Mouse (Mus musculus) intestine, embryonic 15.5 days (tissue): ENCODE measurements at regions not wholly inside any gene's neighbourhood (a gene's known extent, or its start where the extent isn't known, plus 50 kb on each side); places are given as distances from the start of the nearest gene placed in this dataset.

Experiments
- ATAC-seq: fragments of 200-750 bp; cut with Nextera tagmentation; 2 replicates; pipeline ENCODE4 v1.8.0; 2017; ENCODE audit warnings: moderate TSS enrichment, moderate library complexity
- H3K27ac ChIP-seq: fragments of 300-500 bp; sonication (generic); 2 replicates; pipeline ENCODE4 v1.5.1; 2015; ENCODE audit warnings: mild to moderate bottlenecking, inconsistent platforms
- H3K27me3 ChIP-seq: fragments of 300-500 bp; sonication (generic); replicated peaks from 2 replicates; pipeline ENCODE4 v1.6.1; 2015; ENCODE audit warnings: inconsistent platforms
- H3K36me3 ChIP-seq: fragments of 300-500 bp; sonication (generic); 2 replicates; pipeline ENCODE4 v1.6.1; 2015; ENCODE audit warnings: inconsistent platforms
- H3K4me1 ChIP-seq: fragments of 300-500 bp; sonication (generic); replicated peaks from 2 replicates; pipeline ENCODE4 v1.6.1; 2015; ENCODE audit warnings: inconsistent platforms
- H3K4me2 ChIP-seq: fragments of 300-500 bp; sonication (generic); replicated peaks from 2 replicates; pipeline ENCODE4 v1.6.1; 2015; ENCODE audit warnings: mild to moderate bottlenecking, inconsistent platforms
- H3K4me3 ChIP-seq: fragments of 300-500 bp; sonication (generic); replicated peaks from 2 replicates; pipeline ENCODE4 v1.5.1; 2015; ENCODE audit warnings: inconsistent platforms
- H3K9ac ChIP-seq: fragments of 300-500 bp; sonication (generic); 2 replicates; pipeline ENCODE4 v1.6.1; 2015; ENCODE audit warnings: inconsistent platforms
- H3K9me3 ChIP-seq: fragments of 300-500 bp; sonication (generic); 2 replicates; pipeline ENCODE4 v1.6.1; 2016; ENCODE audit warnings: inconsistent platforms
- WGBS: fragments of 180-500 bp; shearing (Covaris S2); methylation state at CpG from one replicate; pipeline ENCODE4 v1.1.7; 2015; 5-methylcytosine and 5-hydroxymethylcytosine counted together

DNA sequence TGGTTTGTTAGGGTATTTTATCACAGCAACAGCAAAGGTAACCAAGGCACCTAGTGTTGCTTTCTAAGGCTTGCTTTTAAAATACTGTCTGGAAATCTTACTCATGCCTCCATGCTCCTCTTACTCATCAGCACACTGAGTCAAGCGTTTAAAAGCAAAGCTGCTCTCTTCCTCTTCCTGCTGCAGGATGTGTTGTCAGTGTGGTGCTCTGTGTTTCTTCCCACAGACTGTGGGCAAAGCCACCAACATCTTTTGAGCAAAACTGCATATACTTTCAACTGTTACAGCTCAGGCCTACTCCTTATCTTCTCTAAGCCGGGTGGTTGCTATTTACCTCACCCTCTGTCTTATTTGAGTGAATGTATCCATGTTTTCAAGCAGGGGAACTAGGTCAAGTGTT, 144.0 kb upstream of the Topaz1 start:
- H3K9ac ChIP-seq: no peak overlapping the region
- ATAC-seq: no peak
- H3K4me3 ChIP-seq: no peak overlapping the region
- no peaks in the 10 kb centered on the region for H3K4me1 ChIP-seq
- H3K9me3 ChIP-seq: no peaks in the 10 kb centered on the region
- H3K36me3 ChIP-seq: no peaks in the 10 kb centered on the region
- no peaks in the 10 kb centered on the region for H3K27me3 ChIP-seq
- no peak overlapping the region for H3K27ac ChIP-seq
- no peak overlapping the region for H3K4me2 ChIP-seq
- WGBS: 62% methylated on average over 2 of the region's 2 CpGs

GRCm38 (mm10) chr9:122609616-122610015, 137.5 kb upstream of the Topaz1 start:
- 86% methylated on average over 5 of the region's 5 CpGs for WGBS
- Histone ChIP-seq H3K27me3 (no peaks in the 10 kb centered on the region), H3K4me2 (no peak overlapping the region), H3K4me1 (no peaks in the 10 kb centered on the region), H3K27ac (no peak overlapping the region), H3K36me3 (no peaks in the 10 kb centered on the region), H3K4me3 (no peak overlapping the region), H3K9me3 (no peaks in the 10 kb centered on the region), H3K9ac (no peak overlapping the region)
- ATAC-seq: no peak

GRCm38 (mm10) chr9:122610918-122611317, 136.2 kb upstream of the Topaz1 start:
- 89% methylated on average over 10 of the region's 10 CpGs for WGBS
- ATAC-seq: no peak
- H3K36me3 ChIP-seq: no peaks in the 10 kb centered on the region
- H3K4me3 ChIP-seq: no peak overlapping the region
- no peaks in the 10 kb centered on the region for H3K9me3 ChIP-seq
- no peak overlapping the region for H3K27ac ChIP-seq
- no peaks in the 10 kb centered on the region for H3K4me1 ChIP-seq
- no peaks in the 10 kb centered on the region for H3K27me3 ChIP-seq
- no peak overlapping the region for H3K9ac ChIP-seq
- H3K4me2 ChIP-seq: no peak overlapping the region

DNA sequence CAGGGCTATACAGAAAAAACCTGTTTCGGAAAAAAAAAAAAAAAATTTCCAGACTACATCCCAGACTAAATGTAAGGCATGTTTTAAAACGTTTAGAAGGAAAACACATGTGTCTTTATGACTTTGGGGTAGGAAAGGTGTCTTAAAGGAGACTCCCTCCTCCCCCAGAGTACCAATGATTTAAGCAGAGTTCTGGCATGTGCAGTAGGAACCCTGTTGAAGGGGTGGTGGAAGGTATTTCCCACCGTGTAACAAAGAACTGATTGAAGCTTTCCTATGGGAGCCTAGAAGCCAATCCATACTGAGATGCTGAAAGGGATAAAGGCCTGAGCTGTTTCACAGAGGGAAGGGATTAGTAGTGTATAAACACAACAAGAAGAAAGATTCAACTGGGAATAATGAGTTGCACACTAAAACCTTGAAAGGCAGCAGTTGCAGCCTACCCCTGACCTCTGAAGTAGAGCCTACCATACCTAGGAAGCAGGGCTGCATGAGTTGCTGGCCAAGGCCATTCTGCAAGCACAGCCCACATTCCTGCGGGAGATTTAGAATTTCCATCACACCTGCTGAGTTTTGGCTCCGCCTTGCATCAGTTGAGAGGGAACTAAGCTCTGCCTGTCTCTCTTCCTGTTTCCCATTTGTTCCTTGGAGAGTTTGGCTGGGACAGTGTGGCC, 132.4 kb upstream of the Topaz1 start:
- 25% methylated on average over 5 of the region's 5 CpGs for WGBS
- no peak for ATAC-seq
- no peak overlapping the region for H3K4me3 ChIP-seq
- no peaks in the 10 kb centered on the region for H3K36me3 ChIP-seq
- H3K27ac ChIP-seq: no peak overlapping the region
- no peak overlapping the region for H3K4me2 ChIP-seq
- H3K27me3 ChIP-seq: no peaks in the 10 kb centered on the region
- no peaks in the 10 kb centered on the region for H3K4me1 ChIP-seq
- H3K9me3 ChIP-seq: no peaks in the 10 kb centered on the region
- no peak overlapping the region for H3K9ac ChIP-seq

GRCm38 (mm10) chr9:122615351-122615750, 131.8 kb upstream of the Topaz1 start:
- Histone ChIP-seq H3K4me3 (no peak overlapping the region), H3K27me3 (no peaks in the 10 kb centered on the region), H3K27ac (no peak overlapping the region), H3K9me3 (no peaks in the 10 kb centered on the region), H3K9ac (no peak overlapping the region), H3K4me1 (no peaks in the 10 kb centered on the region), H3K4me2 (no peak overlapping the region), H3K36me3 (no peaks in the 10 kb centered on the region)
- ATAC-seq: no peak
- 9% methylated on average over 4 of the region's 4 CpGs for WGBS

DNA sequence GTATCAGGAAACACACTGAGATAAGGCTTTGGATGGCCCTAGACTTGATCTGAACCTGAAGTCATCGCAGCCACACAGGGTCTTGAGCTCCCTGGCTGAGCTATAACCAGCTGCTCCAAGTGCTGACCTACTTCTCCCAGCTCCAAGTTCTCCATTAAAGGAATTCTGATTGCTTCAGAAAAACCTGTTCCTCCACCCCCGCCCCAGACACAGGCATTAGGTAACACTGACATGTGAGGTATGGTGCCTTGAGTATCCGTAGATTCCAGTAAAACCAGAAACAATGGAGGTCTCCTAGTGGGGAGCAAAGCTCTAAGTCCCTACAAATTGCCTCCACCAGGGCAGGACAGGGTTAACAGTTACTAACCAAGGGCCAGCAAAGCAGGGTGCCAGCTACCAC, 129.4 kb upstream of the Topaz1 start:
- Histone ChIP-seq H3K9ac (no peak overlapping the region), H3K27ac (no peak overlapping the region), H3K4me2 (no peak overlapping the region), H3K4me3 (no peak overlapping the region), H3K4me1 (no peaks in the 10 kb centered on the region), H3K9me3 (no peaks in the 10 kb centered on the region), H3K27me3 (no peaks in the 10 kb centered on the region), H3K36me3 (no peaks in the 10 kb centered on the region)
- peak; percentile 25; the same call in 1 of the 2 replicates for ATAC-seq
- 36% methylated on average over 3 of the region's 3 CpGs for WGBS

DNA sequence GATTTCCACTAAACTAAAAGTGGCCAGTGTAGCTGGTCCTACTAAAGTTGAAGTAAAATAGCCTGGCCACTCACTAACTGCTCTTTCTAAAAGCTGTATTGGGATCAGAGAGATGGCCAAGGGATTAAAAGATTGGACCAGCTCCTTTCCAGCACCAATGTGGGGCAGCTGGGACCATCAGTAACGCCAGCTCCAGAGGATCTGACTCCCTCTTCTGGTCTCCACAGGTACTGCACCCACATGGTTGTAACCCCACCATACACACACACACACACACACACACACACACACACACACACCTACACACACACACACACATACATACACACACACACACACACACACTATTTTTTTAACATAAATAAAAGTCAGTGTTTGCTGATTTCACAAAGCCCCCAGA, 122.1 kb upstream of the Topaz1 start:
- Histone ChIP-seq H3K4me1 (no peaks in the 10 kb centered on the region), H3K27ac (no peak overlapping the region), H3K4me3 (no peak overlapping the region), H3K27me3 (no peaks in the 10 kb centered on the region), H3K9me3 (no peaks in the 10 kb centered on the region), H3K36me3 (no peaks in the 10 kb centered on the region), H3K9ac (no peak overlapping the region), H3K4me2 (no peak overlapping the region)
- WGBS: 95% methylated on average over 1 of the region's 1 CpGs
- ATAC-seq: no peak

- no peaks in the 10 kb centered on the region for H3K36me3 ChIP-seq
- no peaks in the 10 kb centered on the region for H3K27me3 ChIP-seq
- 55% methylated on average over 6 of the region's 6 CpGs for WGBS
- no peak overlapping the region for H3K4me3 ChIP-seq
- H3K9me3 ChIP-seq: no peaks in the 10 kb centered on the region
- no peak for ATAC-seq
- no peak overlapping the region for H3K9ac ChIP-seq
- H3K4me1 ChIP-seq: no peaks in the 10 kb centered on the region
- no peak overlapping the region for H3K27ac ChIP-seq
- no peak overlapping the region for H3K4me2 ChIP-seq
These were observed 120.8 kb upstream of the Topaz1 start for GRCm38 (mm10) chr9:122626346-122626745.

DNA sequence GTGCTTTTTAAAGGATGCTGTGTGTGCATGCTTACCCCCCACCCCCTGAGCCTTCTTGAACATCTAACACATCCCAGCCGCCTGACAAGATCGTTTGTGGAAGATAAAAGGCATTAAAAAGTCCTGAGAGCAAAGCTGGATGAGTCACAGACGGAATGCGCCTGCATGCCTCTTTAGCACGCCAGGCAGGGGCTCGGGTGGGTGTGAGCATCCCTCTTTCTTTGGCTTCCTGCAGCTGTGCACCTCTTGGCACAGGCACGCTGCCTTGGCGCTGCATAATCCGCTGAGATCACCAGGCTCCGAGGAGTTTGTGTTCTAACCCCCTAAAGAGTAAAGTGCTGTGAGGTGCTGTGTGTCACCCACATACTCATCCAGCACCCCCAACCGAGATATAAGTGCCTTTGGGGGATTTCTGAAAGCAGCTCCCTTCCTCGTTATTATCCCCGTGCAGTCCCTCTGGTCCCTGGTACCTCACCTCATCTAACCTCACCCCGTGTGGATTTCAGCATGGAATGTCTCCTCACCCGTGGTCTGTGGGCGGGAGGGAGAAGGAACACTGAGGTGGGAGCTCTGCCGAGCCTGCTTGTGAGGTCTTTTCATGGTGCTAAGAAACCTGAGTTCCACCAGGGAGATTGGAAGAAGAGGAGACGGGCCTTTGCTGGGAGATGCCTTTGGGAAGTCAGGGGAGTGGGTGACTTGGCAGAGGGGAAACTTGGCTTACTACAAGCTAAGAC, 117.8 kb upstream of the Topaz1 start:
- H3K9ac ChIP-seq: no peak overlapping the region
- H3K27ac ChIP-seq: no peak overlapping the region
- no peak overlapping the region for H3K4me3 ChIP-seq
- no peaks in the 10 kb centered on the region for H3K36me3 ChIP-seq
- H3K4me2 ChIP-seq: no peak overlapping the region
- no peak for ATAC-seq
- H3K4me1 ChIP-seq: no peaks in the 10 kb centered on the region
- H3K9me3 ChIP-seq: no peaks in the 10 kb centered on the region
- WGBS: 21% methylated on average over 18 of the region's 18 CpGs
- no peaks in the 10 kb centered on the region for H3K27me3 ChIP-seq

GRCm38 (mm10) chr9:122631793-122632192, 115.4 kb upstream of the Topaz1 start:
- 78% methylated on average over 9 of the region's 9 CpGs for WGBS

GRCm38 (mm10) chr9:122633484-122633883, 113.7 kb upstream of the Topaz1 start:
- no peak overlapping the region for H3K9ac ChIP-seq
- no peak overlapping the region for H3K27ac ChIP-seq
- no peaks in the 10 kb centered on the region for H3K36me3 ChIP-seq
- H3K9me3 ChIP-seq: no peaks in the 10 kb centered on the region
- no peak for ATAC-seq
- H3K4me2 ChIP-seq: no peak overlapping the region
- H3K27me3 ChIP-seq: no peaks in the 10 kb centered on the region
- 70% methylated on average over 1 of the region's 1 CpGs for WGBS
- no peak overlapping the region for H3K4me3 ChIP-seq
- H3K4me1 ChIP-seq: no peaks in the 10 kb centered on the region

More at GRCm38 (mm10) chr9:122631793-122632192, 115.4 kb upstream of the Topaz1 start:
- no peaks in the 10 kb centered on the region for H3K4me1 ChIP-seq
- no peaks in the 10 kb centered on the region for H3K27me3 ChIP-seq
- no peaks in the 10 kb centered on the region for H3K36me3 ChIP-seq
- H3K9me3 ChIP-seq: no peaks in the 10 kb centered on the region
- no peak overlapping the region for H3K27ac ChIP-seq
- H3K4me2 ChIP-seq: no peak overlapping the region
- no peak overlapping the region for H3K4me3 ChIP-seq
- ATAC-seq: no peak
- no peak overlapping the region for H3K9ac ChIP-seq

- H3K4me2 ChIP-seq: no peak overlapping the region
- H3K27ac ChIP-seq: no peak overlapping the region
- no peak overlapping the region for H3K4me3 ChIP-seq
- H3K4me1 ChIP-seq: no peaks in the 10 kb centered on the region
- ATAC-seq: no peak
- H3K36me3 ChIP-seq: no peaks in the 10 kb centered on the region
- 56% methylated on average over 10 of the region's 10 CpGs for WGBS
- no peaks in the 10 kb centered on the region for H3K9me3 ChIP-seq
- H3K9ac ChIP-seq: no peak overlapping the region
- no peaks in the 10 kb centered on the region for H3K27me3 ChIP-seq
These were observed 111.8 kb upstream of the Topaz1 start for GRCm38 (mm10) chr9:122635138-122635964.
